Mouse (Mus musculus) gonadal fat pad, adult 2 months (tissue): ENCODE data around the gene B3gnt6. TPM values are rescaled to one million over a fixed set of nuclear protein-coding genes. Genes with fewer than 3 reads are reported as not detected.
"Not testable (repeated sequence)": the region's sequence is repeated elsewhere in the genome, so short reads cannot be mapped to it uniquely, and the experiment has no call there.

Experiments used
- DNase-seq: peaks from one replicate; pipeline ENCODE4 v3.0.0-alpha.2; 2012; ENCODE audit warnings: low read depth
- polyA plus RNA-seq: library from polyadenylated mRNA; depleted of rRNA; stranded (reverse); fragments of >200 nt; gene quantifications from 2 replicates; pipeline ENCODE4 v1.2.3, GENCODE M21; 2012; rRNA removed

B3gnt6 gene
- polyA plus RNA-seq = 0.09 TPM in 2 replicates

DNA sequence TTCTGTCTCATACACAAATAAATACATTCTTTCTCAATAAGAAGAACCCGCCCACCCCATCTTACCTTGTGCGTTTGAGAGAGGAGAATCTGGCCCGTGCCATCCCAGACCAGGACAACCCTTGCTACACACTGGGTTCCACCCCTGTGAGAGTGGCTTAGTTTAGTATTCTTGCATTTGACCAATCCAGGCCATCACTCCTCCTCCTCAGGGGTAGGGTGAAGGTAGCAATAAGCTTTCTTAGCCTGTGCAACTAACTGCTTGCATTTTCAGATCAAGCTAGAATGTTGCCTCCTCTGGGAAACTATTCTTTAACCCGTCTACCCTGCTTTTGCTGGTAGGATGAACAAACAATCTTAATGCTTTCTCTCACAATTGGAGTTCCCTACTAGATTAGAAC is at the start of gene B3gnt6:
Gene B3gnt6 (minus strand): TSS at position 101 of the 400 bp plus-strand sequence.
- no peak for DNase-seq

DNA sequence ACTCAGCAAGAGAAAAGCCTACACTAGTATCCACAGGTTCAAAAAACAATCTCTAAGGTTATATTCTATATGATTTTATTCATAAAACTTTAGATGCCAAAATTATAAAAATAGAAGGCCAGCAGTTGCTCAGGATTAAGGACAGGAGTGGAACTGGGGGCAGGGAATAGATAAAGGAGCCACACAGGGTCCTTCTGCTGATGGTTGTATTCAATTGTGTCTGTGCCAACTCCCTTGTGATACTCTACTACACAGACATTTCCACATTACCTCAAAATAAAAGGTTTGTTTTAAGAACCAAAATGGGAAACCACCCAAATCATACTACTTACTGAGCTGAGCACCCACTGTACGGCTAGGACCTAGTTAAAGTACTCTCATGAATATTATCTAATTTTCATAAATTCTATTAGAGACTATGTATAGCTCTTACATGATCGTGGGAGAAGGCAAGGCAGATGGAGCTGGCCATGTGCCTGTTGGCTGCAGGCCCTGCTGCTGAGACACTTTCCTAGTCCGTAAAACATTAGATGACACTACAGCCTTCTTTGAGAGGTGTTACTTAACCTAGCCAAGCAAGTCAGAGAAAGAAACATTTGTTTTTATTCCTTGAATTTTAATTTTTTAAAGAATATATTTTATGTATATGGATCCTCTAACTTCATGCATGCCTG is 37.5 kb upstream of the B3gnt6 start:
- no peak for DNase-seq

DNA sequence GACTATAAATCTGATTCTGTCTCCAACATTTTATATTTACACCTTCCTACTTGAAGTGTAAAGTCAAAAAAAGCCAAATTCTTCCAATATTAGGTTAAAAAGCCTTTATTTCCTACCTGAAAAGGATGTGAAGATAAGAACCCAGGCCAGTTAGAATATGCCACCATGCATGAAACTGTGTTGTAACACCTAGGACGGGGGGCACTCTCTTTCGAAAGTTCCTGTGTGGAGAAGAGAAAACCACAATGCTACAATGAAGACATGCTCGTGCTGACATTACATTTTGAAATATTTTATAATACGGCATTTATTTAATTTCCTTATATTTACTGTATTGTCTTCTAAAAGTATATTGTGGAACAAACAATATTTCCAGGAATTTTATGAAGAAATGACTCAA is 24.5 kb upstream of the B3gnt6 start:
- DNase-seq = no peak

DNA sequence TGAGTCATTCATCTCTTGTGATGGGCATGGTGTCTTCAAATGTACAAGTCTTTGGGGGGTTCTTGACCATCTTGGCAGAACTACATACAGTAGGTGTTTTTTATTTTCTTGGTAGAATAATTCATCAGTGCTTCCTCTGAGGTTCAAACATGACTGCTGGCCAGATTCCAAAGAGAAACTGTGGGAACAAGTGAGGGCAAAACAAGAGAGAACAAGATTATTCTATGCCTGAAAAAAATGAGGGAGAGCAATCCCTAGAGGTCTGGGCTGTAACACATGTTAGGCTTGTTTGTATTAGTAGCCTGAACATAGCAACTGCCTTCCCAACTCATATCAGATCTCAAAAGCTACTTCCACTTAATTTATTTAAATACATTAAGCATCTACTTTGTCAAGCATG is 17.4 kb upstream of the B3gnt6 start:
- DNase-seq = no peak

DNA sequence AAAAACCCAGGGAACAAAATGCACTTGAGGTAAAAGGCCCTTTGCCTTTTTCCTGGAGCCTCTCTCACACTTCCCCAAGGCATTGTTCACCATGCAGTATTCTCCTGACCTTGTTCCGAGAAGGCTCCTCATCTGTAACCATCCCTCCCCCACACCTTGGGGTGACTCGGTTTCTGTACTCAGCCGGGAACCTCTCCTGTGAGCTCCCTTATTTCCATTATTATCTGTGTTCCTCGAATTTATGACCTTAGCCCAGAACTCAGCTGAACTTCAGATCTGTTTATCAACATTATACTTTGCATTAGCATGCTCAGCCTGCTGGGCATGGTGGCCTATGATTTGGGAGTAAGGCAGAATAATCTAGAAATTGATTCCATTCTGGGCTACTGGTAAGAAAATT is 3.7 kb upstream of the B3gnt6 start:
- DNase-seq = no peak

DNA sequence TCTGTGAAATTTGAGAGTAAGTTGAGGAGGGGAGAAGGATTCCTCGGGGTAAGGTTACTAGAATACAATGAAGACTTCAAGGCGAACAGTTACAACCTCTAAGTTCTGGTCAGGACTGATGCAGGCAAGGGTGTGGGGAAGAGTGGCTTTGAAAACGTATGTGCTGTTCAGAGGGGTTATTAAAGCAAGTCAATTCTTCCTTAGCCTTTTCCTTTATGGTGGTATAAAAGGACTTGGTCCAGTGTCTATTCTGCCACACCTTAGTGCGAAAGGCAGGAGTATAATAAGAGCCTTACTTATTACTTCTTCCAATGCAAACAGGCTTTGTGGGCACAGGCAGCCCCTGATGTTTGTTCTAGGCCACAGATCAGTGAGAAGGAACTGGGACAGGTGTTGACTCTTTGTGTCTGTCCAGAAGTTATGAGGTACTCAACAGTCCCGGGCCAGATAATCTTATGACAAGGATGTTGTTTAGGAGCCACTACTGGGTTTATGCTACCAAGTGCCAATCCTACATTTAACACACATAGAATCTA is 2.3 kb upstream of the B3gnt6 start:
- no peak for DNase-seq

DNA sequence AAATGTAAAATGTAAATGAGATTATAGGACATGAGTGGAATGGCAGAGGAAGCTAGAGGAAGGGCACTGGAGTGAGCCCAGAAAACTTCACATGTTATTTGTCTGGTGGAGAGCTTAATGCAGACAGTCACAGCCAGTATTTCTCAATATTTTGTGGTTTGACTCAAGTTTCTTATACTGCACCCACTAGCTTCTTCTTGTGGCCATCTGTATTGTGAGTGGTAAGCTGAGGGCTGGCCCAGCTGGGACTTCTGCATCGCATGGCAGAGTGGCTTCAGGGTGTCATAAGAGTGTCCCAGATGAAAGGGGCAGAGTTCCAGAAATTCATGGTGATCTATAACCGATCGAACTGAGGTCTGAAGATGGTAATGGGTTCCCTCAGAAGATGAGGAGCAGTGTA is 1.1 kb upstream of the B3gnt6 start:
- no peak for DNase-seq

DNA sequence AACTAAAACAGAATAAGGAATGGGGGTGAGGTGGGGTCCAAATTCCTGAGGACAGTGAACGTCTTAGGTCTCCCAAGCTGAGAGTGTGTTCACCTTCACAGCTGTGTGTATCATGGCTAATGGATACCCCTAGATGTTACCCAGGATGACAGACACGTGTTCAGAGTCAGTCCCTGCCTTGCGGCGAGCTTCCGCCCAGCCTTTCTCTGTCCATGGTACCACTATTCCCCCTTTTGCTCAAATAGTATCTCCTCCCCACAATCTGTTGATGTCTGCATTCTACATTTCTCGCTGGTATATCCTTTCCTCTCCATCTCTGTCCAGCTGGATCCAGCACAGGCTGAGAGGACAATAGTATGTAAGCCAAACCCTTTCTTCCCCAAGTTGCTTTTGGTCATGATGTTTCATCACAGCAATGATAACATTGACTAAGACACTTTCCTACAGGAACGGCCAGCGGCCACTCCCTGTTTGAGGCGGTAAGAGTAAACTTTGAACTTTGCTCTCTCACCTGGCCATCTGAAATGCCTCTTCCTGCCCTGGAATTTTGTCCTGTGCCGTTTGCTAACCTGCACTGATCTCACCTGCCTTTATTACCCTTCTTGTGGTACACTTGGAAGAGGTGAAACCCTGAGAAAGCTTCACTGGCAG is 4.0 kb downstream of the B3gnt6 start:
- DNase-seq = no peak

DNA sequence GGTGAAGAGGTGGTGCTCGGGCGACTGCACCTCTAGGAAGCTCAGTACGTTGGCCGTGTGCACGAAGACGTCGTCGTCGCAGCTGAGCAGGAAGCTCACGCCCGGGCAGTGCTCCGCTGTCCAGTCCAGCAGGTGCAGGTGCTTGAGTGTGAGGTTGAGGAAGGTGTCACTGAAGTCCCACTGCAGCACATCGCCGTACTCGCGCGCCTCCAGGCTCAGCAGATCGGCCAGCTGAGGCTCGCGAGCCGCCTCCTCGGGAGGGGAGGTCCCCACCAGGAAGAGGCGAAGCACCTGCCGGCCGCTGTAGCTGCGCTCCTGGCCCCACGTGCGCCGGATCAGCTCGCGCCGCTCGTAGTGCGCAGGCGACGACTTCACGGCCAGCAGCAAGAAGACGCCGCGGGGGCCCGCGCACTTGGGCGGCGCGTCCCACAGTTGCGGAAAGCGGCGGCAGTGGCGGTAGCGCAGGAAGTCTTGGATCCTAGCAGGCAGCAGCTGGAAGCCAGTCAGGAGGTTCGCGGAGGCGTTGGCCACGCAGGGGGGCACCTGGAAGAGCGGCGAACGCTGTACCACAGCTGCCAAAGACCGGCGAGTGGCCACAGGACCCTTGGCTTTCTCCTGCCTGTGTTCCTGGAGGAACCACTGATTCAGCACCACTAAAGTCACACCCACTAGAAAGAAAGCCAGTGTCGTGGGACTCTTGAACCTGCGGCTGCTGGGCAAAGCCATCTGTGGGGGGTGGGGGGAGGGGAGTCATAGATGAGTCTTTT is 5.1 kb downstream of the B3gnt6 start:
- no peak for DNase-seq

DNA sequence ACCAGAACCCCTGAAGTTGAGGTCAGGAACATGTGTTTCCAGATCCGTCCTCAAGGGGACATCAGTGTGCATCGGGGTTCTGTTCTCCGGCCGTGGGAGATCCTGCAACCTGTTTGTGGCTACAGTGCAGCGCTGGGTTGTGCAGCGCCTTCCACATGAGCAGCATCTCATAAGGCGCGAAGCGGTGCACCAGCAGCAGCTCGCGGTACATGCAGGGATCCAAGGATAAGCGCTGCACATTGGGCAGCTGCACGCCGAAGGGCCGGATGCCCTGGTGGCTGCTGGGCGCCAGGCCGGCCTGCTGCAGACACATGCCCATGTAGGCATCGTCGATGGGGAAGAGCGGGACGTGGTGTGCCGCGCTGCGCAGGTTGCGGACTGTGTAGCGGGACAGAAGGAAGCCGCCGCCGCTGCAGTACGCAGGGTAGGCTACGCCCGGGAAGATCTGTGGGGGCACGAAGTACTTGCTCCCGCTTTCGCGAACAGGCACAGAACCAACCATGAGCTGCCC is 5.7 kb downstream of the B3gnt6 start:
- no peak for DNase-seq

DNA sequence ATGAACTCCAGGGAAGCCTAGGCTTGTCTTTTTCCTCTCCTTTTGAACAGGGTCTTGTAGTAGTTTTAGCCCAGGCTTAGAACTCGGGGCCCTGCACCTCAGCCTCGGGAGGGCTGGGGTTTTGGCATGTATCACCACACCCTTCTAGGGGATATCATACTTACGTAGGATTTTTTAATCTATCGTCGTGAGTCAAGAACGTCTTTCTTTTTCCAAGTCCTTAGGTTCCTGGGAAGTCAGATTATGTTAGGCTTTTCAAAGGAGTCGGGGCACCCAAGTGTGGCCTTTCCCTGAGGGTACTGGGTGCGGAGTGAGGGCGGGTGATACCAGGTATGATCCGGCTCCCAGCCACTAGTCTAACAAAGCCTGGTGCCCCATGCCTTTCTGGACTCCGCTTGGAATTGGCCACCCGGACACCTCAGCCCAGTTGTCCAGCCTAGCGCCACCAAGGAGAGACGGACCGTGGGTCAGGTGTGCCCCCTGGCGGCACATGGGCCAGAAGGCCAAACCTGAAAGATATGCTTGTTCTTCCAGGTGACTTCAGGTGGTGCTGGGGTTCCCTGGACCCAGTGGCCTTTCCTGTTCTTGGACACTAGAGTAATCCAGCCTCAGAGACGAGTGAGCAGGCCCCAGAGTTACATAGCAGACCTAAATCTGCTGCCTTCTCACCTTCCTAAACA is 7.6 kb downstream of the B3gnt6 start:
- DNase-seq = no peak

DNA sequence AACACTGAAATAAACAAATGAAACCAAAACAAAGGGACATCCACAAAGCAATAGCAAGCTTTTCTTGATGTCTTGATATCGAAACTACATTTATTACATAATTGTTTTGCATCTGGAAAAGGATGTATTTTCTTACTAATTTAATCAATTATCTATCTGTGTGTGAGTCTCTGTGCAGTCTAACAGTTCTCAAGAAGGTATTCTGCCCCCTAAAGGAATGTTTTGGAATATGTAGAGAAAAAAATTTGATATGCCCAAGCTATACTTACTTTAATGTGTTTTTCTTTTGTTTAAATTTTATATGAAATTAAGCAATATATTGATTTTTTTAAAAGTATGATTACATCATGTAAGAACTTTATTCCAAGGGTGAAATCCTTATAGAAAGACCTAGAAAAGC is 8.7 kb downstream of the B3gnt6 start:
- DNase-seq = no peak

DNA sequence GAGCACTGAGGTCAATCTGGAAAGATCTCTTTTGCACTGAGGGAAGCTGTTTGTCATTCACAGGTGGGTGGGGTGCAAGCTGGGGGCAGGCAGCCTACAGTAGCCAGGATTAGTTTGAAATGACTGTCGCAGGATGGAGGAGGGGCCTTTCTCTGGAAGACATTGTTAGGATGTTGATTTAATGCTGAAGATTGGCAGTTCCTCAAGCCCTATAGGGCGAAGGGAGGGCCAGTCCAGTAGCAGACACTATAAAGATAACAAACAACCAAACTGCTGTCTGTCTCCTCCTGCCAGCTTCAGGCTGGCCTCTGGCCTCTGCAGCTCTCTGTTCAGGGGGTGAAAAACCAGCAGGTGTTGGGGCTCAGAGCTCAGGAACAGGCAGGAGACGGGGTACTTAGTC is 9.5 kb downstream of the B3gnt6 start:
- DNase-seq = no peak

DNA sequence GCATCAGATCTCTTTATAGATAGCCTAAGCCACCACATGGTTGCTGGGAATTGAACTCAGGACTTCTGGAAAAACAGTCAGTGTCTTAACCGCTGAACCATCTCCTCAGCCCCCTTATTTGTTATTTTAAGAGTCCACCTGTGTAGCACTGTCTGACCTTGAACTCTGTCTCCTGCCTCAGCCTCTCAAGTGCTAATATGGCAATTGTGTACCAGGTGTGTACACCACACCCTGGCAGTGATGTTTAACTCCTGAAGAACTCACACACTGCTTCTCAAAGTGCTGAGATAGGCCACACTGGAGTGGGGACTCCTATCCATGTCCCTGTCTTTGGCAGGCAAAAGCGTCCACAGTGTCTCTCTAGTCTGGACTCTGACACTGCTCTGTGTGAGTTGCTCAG is 10.6 kb downstream of the B3gnt6 start:
- DNase-seq = no peak

DNA sequence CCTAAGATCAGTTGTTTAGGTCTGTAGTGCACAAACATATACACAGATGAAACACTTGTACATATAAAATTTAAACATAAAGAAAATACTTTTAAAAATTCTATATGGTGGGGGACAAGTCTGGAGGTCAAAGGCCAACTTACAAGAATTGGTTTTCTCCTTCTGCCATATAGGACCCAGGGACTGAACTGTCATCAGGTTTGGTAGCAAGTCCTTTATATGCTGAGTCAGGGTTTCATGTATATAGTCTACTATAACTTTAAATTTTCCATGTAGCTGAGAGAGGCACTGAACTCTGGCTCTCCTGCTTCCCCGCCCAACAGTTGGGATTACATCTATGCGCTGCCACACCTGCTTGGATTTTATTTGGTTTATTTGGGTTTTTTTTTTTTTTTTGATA is 11.0 kb downstream of the B3gnt6 start:
- no peak for DNase-seq

DNA sequence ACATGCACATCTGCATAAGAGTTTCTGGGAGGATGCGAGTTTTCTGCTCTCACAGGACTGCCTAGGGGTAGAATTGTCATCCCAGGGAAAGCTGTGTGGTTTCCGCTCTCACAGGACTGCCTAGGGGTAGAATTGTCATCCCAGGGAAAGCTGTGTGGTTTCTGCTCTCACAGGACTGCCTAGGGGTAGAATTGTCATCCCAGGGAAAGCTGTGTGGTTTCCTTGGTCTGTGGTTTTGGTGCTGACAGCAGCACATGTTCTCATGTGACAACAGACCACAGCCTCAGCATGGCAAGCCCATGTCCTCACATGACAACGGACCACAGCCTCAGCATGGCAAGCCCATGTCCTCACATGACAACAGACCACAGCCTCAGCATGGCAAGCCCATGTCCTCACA is 11.9 kb downstream of the B3gnt6 start:
- not testable (repeated sequence) for DNase-seq

DNA sequence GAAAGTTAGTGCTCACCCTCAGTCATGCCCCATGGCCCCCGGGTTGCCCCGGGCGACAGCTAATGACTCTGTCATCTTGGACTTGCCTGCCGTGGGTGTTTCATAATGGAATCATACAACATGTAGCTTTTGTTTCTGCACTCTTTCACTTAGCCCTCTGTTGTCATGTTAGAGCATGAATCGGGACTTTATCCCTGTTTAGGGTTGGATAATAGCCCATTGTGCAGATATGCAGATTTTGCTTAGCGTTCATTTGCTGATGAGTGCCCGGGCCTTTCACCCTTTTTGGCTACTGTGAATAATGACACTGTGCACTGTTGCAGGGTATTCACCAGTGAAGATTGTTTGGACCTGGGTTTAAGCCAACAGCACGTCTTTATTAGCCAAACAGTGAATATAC is 12.6 kb downstream of the B3gnt6 start:
- DNase-seq = no peak

DNA sequence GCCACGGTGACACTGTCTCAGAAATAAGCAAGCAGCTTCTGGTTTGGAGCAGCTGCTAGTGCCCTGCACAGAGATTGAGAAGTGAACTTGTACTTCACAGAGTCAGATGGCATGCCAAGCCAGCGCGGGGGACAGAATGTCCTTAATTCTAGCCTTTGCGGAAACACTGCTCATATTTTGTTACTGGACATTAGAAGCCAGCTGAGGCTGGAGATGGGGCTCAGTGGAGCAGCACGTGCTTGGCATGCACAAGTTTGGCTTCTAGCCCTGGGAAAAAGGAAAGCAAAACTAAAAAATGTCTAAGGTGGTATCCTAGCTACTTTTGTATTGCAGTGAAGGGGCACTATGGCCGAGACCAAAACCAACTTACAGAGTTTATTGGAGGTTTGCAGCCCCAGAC is 14.0 kb downstream of the B3gnt6 start:
- no peak for DNase-seq

DNA sequence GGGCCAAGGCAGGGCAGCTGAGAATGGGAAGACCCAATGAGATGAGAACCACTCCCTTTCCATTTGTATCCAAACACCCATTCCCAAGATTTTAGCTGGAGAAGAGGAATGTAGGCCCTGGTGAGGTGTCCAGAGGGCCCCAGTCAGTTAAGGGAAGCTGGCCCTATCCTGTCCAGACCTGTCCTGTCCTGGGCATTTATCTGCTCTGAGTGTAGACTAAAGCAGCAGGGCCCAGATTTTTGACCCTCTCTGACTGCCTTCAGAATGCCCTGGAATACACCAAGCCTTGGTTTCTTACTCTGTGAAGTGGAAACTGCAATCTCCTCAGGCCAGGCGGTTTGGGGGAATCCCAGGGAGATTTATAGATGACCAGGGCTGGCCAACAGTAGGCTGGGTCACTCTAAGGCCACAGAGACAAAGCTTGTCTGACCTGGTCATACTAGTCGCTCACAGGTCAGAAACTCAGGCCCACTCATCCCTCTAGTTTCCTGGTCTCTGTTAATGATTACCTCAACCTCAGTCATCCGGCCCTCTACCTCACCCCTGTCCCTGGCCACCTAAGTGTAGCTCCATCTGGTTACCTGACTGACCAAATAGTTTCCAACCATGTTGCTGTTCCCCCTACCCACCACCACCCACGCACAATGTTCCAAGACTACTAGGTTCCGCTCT is 20.6 kb downstream of the B3gnt6 start:
- DNase-seq = no peak

DNA sequence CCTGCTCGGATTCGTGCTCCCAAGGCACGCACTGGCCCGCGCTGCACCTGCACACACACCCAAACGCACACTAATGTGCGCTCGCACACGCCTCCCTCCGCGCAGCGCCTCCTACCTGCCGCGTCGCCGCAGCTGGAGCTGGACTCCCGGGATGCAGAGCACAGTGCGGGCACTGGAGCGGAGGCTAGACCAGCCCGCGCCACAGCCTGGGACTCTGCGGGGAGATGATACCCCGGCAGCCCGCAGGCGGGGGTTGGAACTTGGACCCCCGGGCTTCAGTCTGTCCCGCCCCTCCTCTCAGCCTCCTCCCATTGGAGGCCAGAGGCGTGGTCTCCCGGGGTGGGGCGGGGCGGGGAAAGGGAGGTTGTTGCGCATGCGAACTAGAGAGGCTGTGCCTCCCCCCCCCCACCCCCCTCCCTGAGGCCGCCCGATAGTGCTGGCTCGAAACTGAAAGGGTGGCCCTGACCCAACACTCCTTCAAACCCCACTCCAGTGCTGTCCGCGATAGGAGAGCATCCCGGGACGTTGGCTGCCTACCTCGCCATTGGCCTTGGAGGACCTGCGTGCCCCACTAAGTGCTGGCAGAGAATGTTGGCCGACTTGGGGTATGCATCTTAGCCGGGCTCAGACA is 21.2 kb downstream of the B3gnt6 start, which contains the start of gene Capn5:
Gene Capn5 (minus strand): TSS at position 346 of the 631 bp plus-strand sequence.
- DNase-seq = no peak

DNA sequence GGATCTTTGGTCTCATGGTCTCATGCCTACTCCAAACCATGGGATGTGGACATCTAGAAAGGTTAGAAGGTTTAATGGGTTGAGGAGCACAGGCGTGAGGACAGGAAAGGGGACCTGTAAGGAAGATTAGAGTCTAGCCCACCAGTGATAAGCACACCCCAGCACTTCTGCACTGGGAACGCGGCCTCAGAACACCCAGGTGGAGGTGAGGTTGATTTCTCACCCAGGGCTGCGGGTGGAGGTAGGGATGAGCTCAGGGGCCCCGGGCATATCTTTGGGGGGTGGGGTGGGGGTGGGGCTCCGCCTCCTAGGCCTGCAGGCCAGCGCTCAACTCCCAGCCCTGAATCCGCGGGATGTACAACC is 21.7 kb downstream of the B3gnt6 start:
- no peak for DNase-seq
